Mouse (Mus musculus): ENCODE measurements at regions not wholly inside any gene's neighbourhood (a gene's known extent, or its start where the extent isn't known, plus 50 kb on each side); places are given as distances from the start of the nearest gene placed in this dataset.

DNA sequence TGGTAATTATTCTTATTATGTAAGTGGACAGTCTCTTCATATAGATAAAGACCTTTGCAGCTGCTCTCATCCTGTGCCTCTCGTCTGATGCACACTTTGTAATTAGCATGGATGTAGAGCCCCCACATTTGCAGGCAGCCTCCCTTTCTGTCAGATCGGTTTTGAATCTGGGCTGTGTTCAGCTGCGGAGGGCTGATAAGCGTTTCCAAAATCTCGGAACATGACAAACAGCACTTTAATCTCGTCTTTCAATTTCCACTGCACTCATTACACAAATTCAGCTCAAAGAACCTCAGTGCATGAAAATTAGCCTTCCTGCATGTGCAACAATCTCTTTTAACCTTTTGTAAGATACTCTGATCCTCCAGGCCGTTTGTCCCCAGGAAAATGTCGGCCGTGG is 246.7 kb downstream of the Rnd3 start:
- no peak for TF ChIP-seq EP300 (IDR thresholded peaks at IDR 0.05)
- no peak for TF ChIP-seq CTCF (IDR thresholded peaks at IDR 0.05)
- no peak for ATAC-seq
- Histone ChIP-seq H3K4me2 (replicated peaks; ENCODE audit: low read depth, low read length) (no peak overlapping the region), H3K36me3 (ENCODE audit: insufficient read depth, low read length) (no peaks in the 10 kb centered on the region), H3K4me3 (ENCODE audit: low read depth, low read length) (no peak overlapping the region), H3K27ac (ENCODE audit: low read length) (no peak overlapping the region), H3K4me1 (ENCODE audit: insufficient read depth, low read depth, low read length) (no peaks in the 10 kb centered on the region), H3K9me3 (ENCODE audit: low read length) (no peaks in the 10 kb centered on the region), H3K27me3 (replicated peaks; ENCODE audit: insufficient read depth, low read length) (no peaks in the 10 kb centered on the region), H3K9ac (replicated peaks; ENCODE audit: low read depth) (no peak overlapping the region)
- DNase-seq (ENCODE audit: low spot score), result no peak
- WGBS, result 66% methylated on average over 9 of the region's 9 CpGs

DNA sequence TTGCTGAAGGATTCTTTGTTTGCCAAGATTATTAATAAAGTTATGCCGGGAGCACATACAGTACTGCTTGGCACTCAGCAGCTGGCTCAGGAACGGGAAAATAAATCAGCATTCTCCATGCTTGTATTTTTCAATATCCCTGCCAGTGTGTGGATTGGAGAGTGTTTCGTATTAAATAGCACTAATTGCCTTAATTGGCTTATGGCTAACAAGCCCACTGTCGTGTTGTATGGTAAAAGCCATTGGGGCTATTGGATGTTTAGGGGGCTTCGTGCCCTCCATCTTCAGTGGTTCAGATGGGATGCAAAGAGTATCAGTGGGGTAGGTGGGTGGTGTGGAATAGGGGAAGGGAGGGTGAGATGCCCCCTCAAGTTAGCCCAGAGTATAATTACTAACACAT is 259.9 kb downstream of the Rnd3 start:
- 68% methylated on average over 5 of the region's 5 CpGs for WGBS
- ATAC-seq, result no peak
- no peak for TF ChIP-seq EP300 (IDR thresholded peaks at IDR 0.05)
- no peak for TF ChIP-seq CTCF (IDR thresholded peaks at IDR 0.05)

GRCm38 (mm10) chr2:50887954-50888353 is 261.0 kb downstream of the Rnd3 start:
- Histone ChIP-seq H3K4me2 (replicated peaks; ENCODE audit: low read depth, low read length) (no peak overlapping the region), H3K36me3 (ENCODE audit: insufficient read depth, low read length) (no peaks in the 10 kb centered on the region), H3K27me3 (replicated peaks; ENCODE audit: insufficient read depth, low read length) (no peaks in the 10 kb centered on the region), H3K4me1 (ENCODE audit: insufficient read depth, low read depth, low read length) (no peaks in the 10 kb centered on the region), H3K9ac (replicated peaks; ENCODE audit: low read depth) (no peak overlapping the region), H3K9me3 (ENCODE audit: low read length) (no peaks in the 10 kb centered on the region), H3K4me3 (ENCODE audit: low read depth, low read length) (no peak overlapping the region), H3K27ac (ENCODE audit: low read length) (no peak overlapping the region)
- TF ChIP-seq EP300 (IDR thresholded peaks at IDR 0.05), result no peak
- TF ChIP-seq CTCF (IDR thresholded peaks at IDR 0.05), result no peak
- ATAC-seq (no peak), DNase-seq (ENCODE audit: low spot score) (no peak)
- 67% methylated on average over 4 of the region's 4 CpGs for WGBS

More for the DNA sequence above, 259.9 kb downstream of the Rnd3 start:
- H3K9ac ChIP-seq (replicated peaks; ENCODE audit: low read depth), result no peak overlapping the region
- no peak overlapping the region for H3K4me2 ChIP-seq (replicated peaks; ENCODE audit: low read depth, low read length)
- no peak for DNase-seq (ENCODE audit: low spot score)
- no peak overlapping the region for H3K4me3 ChIP-seq (ENCODE audit: low read depth, low read length)
- H3K36me3 ChIP-seq (ENCODE audit: insufficient read depth, low read length), result no peaks in the 10 kb centered on the region
- no peaks in the 10 kb centered on the region for H3K4me1 ChIP-seq (ENCODE audit: insufficient read depth, low read depth, low read length)
- no peak overlapping the region for H3K27ac ChIP-seq (ENCODE audit: low read length)
- H3K9me3 ChIP-seq (ENCODE audit: low read length), result no peaks in the 10 kb centered on the region
- H3K27me3 ChIP-seq (replicated peaks; ENCODE audit: insufficient read depth, low read length), result no peaks in the 10 kb centered on the region

DNA sequence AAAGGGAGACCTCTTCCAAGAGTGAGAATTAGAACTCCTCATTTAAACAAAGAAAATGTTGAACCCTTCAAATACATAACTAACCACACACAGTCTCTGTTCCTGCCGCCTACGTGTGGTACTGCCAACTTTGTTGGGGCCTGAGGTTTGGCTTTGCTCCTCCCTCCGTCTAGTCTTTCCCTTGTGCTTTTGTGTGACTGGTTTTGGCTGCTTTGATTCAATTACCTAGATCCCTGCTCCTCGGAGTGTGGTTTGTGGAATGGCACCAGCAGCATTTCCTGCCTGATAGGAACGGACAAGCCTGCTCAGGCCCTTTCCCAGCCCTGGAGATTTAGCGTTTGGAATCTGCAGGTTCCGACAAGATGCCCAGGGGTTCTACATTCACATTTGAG is 263.0 kb downstream of the Rnd3 start:
- H3K27me3 ChIP-seq (replicated peaks; ENCODE audit: insufficient read depth, low read length), result no peaks in the 10 kb centered on the region
- no peaks in the 10 kb centered on the region for H3K9me3 ChIP-seq (ENCODE audit: low read length)
- H3K36me3 ChIP-seq (ENCODE audit: insufficient read depth, low read length), result no peaks in the 10 kb centered on the region
- DNase-seq (ENCODE audit: low spot score) (no peak), ATAC-seq (no peak)
- no peak overlapping the region for H3K4me3 ChIP-seq (ENCODE audit: low read depth, low read length)
- no peak overlapping the region for H3K9ac ChIP-seq (replicated peaks; ENCODE audit: low read depth)
- H3K4me1 ChIP-seq (ENCODE audit: insufficient read depth, low read depth, low read length), result no peaks in the 10 kb centered on the region
- no peak for TF ChIP-seq EP300 (IDR thresholded peaks at IDR 0.05)
- TF ChIP-seq CTCF (IDR thresholded peaks at IDR 0.05), result no peak
- 32% methylated on average over 7 of the region's 7 CpGs for WGBS
- H3K4me2 ChIP-seq (replicated peaks; ENCODE audit: low read depth, low read length), result no peak overlapping the region
- H3K27ac ChIP-seq (ENCODE audit: low read length), result no peak overlapping the region

GRCm38 (mm10) chr2:50885280-50885923 is 263.5 kb downstream of the Rnd3 start:
- TF ChIP-seq EP300 (IDR thresholded peaks at IDR 0.05), result no peak
- Histone ChIP-seq H3K27me3 (replicated peaks; ENCODE audit: insufficient read depth, low read length) (no peaks in the 10 kb centered on the region), H3K9me3 (ENCODE audit: low read length) (no peaks in the 10 kb centered on the region), H3K4me1 (ENCODE audit: insufficient read depth, low read depth, low read length) (no peaks in the 10 kb centered on the region), H3K4me3 (ENCODE audit: low read depth, low read length) (no peak overlapping the region), H3K4me2 (replicated peaks; ENCODE audit: low read depth, low read length) (no peak overlapping the region), H3K36me3 (ENCODE audit: insufficient read depth, low read length) (no peaks in the 10 kb centered on the region), H3K27ac (ENCODE audit: low read length) (no peak overlapping the region), H3K9ac (replicated peaks; ENCODE audit: low read depth) (no peak overlapping the region)
- WGBS, result 46% methylated on average over 4 of the region's 4 CpGs
- ATAC-seq, result no peak
- DNase-seq (ENCODE audit: low spot score), result no peak

DNA sequence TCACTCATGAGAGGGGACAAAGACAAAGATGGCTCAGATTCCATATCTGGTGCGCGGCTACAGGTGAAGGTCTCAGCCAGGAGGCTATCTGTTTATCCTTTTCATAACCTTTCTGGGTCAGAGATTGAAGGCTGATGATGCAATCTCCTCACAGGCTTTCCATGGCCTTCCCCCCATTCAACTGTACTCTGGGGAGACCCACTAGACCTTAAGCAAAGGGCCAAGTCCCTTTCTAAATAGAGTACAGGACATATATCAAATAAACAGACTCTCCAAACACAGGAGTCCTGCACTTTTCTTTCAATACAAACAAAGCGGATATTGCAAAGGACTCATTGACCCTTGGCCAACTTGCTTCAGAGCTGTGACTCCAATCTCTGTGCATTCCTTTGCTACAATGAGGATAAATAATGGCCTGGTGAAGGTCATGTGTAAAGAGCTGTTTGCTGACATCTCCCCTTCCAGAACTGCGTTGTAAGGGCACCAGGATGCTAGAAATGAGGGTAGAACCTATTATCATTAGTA is 267.3 kb downstream of the Rnd3 start:
- Histone ChIP-seq H3K27me3 (replicated peaks; ENCODE audit: insufficient read depth, low read length) (no peaks in the 10 kb centered on the region), H3K4me3 (ENCODE audit: low read depth, low read length) (no peak overlapping the region), H3K9me3 (ENCODE audit: low read length) (no peaks in the 10 kb centered on the region), H3K9ac (replicated peaks; ENCODE audit: low read depth) (no peak overlapping the region), H3K27ac (ENCODE audit: low read length) (no peak overlapping the region), H3K4me2 (replicated peaks; ENCODE audit: low read depth, low read length) (no peak overlapping the region), H3K36me3 (ENCODE audit: insufficient read depth, low read length) (no peaks in the 10 kb centered on the region), H3K4me1 (ENCODE audit: insufficient read depth, low read depth, low read length) (no peaks in the 10 kb centered on the region)
- DNase-seq (ENCODE audit: low spot score), result no peak
- TF ChIP-seq CTCF (IDR thresholded peaks at IDR 0.05), result no peak
- no peak for TF ChIP-seq EP300 (IDR thresholded peaks at IDR 0.05)
- ATAC-seq, result no peak
- 68% methylated on average over 4 of the region's 4 CpGs for WGBS

DNA sequence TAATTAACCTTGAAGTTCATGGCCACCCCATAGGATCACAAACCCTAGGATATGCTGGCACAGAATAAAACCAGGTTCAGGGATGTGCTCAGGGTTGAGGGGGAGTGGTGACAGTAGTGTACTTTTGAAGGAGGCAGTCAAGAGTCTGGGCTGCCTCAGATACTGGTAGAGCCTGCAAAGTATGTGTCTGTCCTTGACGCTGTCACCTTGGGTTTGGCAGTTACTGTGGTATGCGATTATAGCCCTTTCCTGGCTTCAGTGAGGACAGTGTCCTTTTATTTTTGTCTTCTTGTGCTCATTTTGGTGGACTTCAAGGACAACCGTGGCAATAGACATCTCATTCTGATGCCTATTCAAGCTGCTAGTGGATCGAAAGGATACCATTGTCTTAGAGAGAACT is 268.1 kb downstream of the Rnd3 start:
- no peak for DNase-seq (ENCODE audit: low spot score)
- Histone ChIP-seq H3K4me1 (ENCODE audit: insufficient read depth, low read depth, low read length) (no peaks in the 10 kb centered on the region), H3K36me3 (ENCODE audit: insufficient read depth, low read length) (no peaks in the 10 kb centered on the region), H3K27me3 (replicated peaks; ENCODE audit: insufficient read depth, low read length) (no peaks in the 10 kb centered on the region), H3K27ac (ENCODE audit: low read length) (no peak overlapping the region), H3K4me3 (ENCODE audit: low read depth, low read length) (no peak overlapping the region), H3K9me3 (ENCODE audit: low read length) (no peaks in the 10 kb centered on the region), H3K9ac (replicated peaks; ENCODE audit: low read depth) (no peak overlapping the region), H3K4me2 (replicated peaks; ENCODE audit: low read depth, low read length) (no peak overlapping the region)
- WGBS, result 90% methylated on average over 4 of the region's 4 CpGs
- no peak for TF ChIP-seq EP300 (IDR thresholded peaks at IDR 0.05)
- no peak for TF ChIP-seq CTCF (IDR thresholded peaks at IDR 0.05)
- no peak for ATAC-seq

Measured in lung, postnatal 0 days (tissue).